Mouse (Mus musculus) MEL (cell line): ENCODE measurements at regions not wholly inside any gene's neighbourhood (a gene's known extent, or its start where the extent isn't known, plus 50 kb on each side); places are given as distances from the start of the nearest gene placed in this dataset.

Experiments
- CHD1 ChIP-seq: IDR thresholded peaks from 2 replicates; pipeline ENCODE4 v1.6.1; 2012; ENCODE audit warnings: low read depth, mild to moderate bottlenecking, inconsistent platforms, low read length, improper control_type of control experiment
- CTCF ChIP-seq, 3 experiments: IDR thresholded peaks in 2 of 3; conservative IDR thresholded peaks in 1 of 3; 2 replicates each; pipeline ENCODE4 v1.5.1; 2011 to 2012; ENCODE audit warnings: low read length in 3 of 3, low read depth in 2 of 3, mild to moderate bottlenecking in 2 of 3, improper control_type of control experiment in 1 of 3, inconsistent platforms in 1 of 3, mixed read lengths in 1 of 3, moderate library complexity in 1 of 3; ENCODE audit not compliant: control insufficient read depth in 1 of 3, insufficient read depth in 1 of 3, poor library complexity in 1 of 3, severe bottlenecking in 1 of 3
- E2F4 ChIP-seq: IDR thresholded peaks from 2 replicates; pipeline ENCODE4 v1.6.1; 2011; ENCODE audit warnings: low read depth, low read length, improper control_type of control experiment, borderline replicate concordance
- MXI1 ChIP-seq: IDR thresholded peaks from 2 replicates; pipeline ENCODE4 v1.6.1; 2011; ENCODE audit warnings: mild to moderate bottlenecking, low read depth, low read length, improper control_type of control experiment
- POLR2A ChIP-seq, 2 experiments: IDR thresholded peaks; 2 replicates each; pipeline ENCODE4 v1.6.1; 2011 to 2012; ENCODE audit warnings: low read length in 2 of 2, mild to moderate bottlenecking in 2 of 2, control low read depth in 1 of 2, improper control_type of control experiment in 1 of 2, low read depth in 1 of 2, moderate library complexity in 1 of 2; ENCODE audit not compliant: control insufficient read depth in 1 of 2, insufficient read depth in 1 of 2, poor library complexity in 1 of 2
- ZKSCAN1 ChIP-seq: IDR thresholded peaks from 2 replicates; pipeline ENCODE4 v1.6.1; 2012; ENCODE audit warnings: low read depth, mild to moderate bottlenecking, inconsistent platforms, low read length, improper control_type of control experiment, moderate library complexity
- ZNF384 ChIP-seq: IDR thresholded peaks from 2 replicates; pipeline ENCODE4 v1.6.1; 2012; ENCODE audit warnings: low read depth, mild to moderate bottlenecking, inconsistent platforms, low read length, improper control_type of control experiment

DNA sequence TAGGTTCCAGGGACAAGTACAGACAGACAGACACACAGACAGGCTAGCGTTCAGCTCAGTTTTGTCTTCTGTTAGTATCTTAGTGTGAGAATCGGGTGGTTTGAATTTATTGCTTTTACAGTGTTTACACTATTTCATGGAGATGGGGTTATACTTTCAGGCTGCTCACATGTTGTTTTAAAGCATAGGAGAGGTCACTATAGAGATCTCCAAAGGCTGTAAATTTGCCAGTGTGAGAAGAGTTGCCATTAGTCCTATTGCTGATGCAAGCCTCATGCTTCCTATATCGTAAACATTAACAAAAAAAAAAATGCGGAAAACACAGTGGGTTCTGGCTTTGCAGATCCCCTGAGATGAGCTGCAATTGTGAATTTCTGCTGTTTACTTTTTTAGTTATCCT is 75.5 kb upstream of the Eepd1 start:
- TF ChIP-seq ZKSCAN1 (no peak), CTCF (IDR thresholded peaks at IDR 0.05 in 2 of 3, conservative IDR thresholded peaks at IDR 0.05 in 1 of 3; ENCODE audit: control insufficient read depth in 1 of 3, insufficient read depth in 1 of 3, low read depth in 2 of 3, low read length in 3 of 3, poor library complexity in 1 of 3, severe bottlenecking in 1 of 3) (no peak), E2F4 (no peak), POLR2A (IDR thresholded peaks at IDR 0.05; ENCODE audit: control insufficient read depth in 1 of 2, insufficient read depth in 1 of 2, low read depth in 1 of 2, low read length in 2 of 2, poor library complexity in 1 of 2) (no peak), ZNF384 (no peak), CHD1 (no peak), MXI1 (no peak)
